Mouse (Mus musculus): ENCODE results near the gene Smarcal1. TPM values are rescaled to one million over a fixed set of nuclear protein-coding genes. Genes with fewer than 3 reads are reported as not detected.

The Smarcal1 gene
- polyA plus RNA-seq, 1 experiment = 6.5 TPM

- Histone ChIP-seq H3K9me3 (no peaks in the 10 kb centered on the region), H3K27me3 (replicated peaks) (no peaks in the 10 kb centered on the region), H3K36me3 (replicated peaks; ENCODE audit: low read length) (peaks cover 93% of the 10 kb centered on the region), H3K4me1 (no peaks in the 10 kb centered on the region), H3K4me3 (replicated peaks) (no peak overlapping the region)
- TF ChIP-seq FLI1 (IDR thresholded peaks at IDR 0.05; ENCODE audit: low read length) (no peak), GATA1 (IDR thresholded peaks at IDR 0.05; ENCODE audit: borderline replicate concordance, low read length) (no peak)
Observed at GRCm38 (mm10) chr1:72602186-72602585, 19.1 kb downstream of the Smarcal1 start.

DNA sequence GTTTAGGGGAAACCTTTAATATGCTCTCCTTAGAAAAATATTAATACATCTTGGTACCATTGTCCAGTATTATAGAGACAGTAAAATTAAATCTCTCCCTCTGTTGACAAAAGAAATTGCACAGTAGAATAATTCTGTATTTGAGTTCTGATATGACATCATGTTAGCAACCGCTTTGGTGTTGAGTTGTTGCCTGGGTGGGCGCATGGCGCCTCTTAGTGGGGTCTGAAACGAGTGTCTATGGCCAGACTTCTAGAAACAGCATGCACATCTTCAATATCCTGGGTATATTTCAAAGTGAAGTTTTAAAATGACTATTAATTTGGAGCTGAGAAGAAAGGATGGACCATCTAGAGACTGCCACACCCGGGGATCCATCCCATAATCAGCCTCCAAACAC, 19.8 kb downstream of the Smarcal1 start:
- H3K36me3 ChIP-seq (replicated peaks; ENCODE audit: low read length) = peaks cover 93% of the 10 kb centered on the region
- H3K4me1 ChIP-seq = no peaks in the 10 kb centered on the region
- TF ChIP-seq FLI1 (IDR thresholded peaks at IDR 0.05; ENCODE audit: low read length) = no peak
- H3K27me3 ChIP-seq (replicated peaks) = no peaks in the 10 kb centered on the region
- H3K9me3 ChIP-seq = no peaks in the 10 kb centered on the region
- no peak overlapping the region for H3K4me3 ChIP-seq (replicated peaks)

GRCm38 (mm10) chr1:72606186-72606673, 23.2 kb downstream of the Smarcal1 start:
- H3K4me1 ChIP-seq = peaks cover 11% of the 10 kb centered on the region
- no peak overlapping the region for H3K4me3 ChIP-seq (replicated peaks)
- peaks cover 91% of the 10 kb centered on the region for H3K36me3 ChIP-seq (replicated peaks; ENCODE audit: low read length)
- no peaks in the 10 kb centered on the region for H3K27me3 ChIP-seq (replicated peaks)
- no peaks in the 10 kb centered on the region for H3K9me3 ChIP-seq
- TF ChIP-seq FLI1 (IDR thresholded peaks at IDR 0.05; ENCODE audit: low read length) (no peak), GATA1 (IDR thresholded peaks at IDR 0.05; ENCODE audit: borderline replicate concordance, low read length) (no peak)

DNA sequence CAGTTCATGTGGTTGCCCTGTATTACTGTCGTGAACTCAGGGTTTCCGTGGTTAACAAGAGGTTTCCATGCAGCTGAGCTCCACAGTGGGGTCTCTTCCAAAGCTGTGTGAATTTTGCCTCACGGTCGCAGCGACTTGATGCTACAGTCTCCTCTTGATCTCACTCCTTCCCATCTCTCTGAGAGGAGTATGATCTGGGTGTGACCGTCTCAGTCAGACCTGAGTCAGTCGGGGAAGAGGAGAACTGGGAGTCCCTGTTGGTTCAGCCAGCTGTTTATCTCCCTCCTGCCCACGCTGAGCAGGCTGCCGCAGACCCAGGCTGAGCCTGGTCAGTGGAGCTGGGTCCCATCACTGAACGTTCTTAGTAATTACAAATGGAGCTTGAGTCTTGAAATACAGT, 26.1 kb downstream of the Smarcal1 start:
- Histone ChIP-seq H3K4me1 (peaks cover 28% of the 10 kb centered on the region), H3K9me3 (no peaks in the 10 kb centered on the region), H3K4me3 (replicated peaks) (no peak overlapping the region), H3K36me3 (replicated peaks; ENCODE audit: low read length) (peaks cover 96% of the 10 kb centered on the region), H3K27me3 (replicated peaks) (no peaks in the 10 kb centered on the region)
- no peak for TF ChIP-seq GATA1 (IDR thresholded peaks at IDR 0.05; ENCODE audit: borderline replicate concordance, low read length)
- no peak for TF ChIP-seq FLI1 (IDR thresholded peaks at IDR 0.05; ENCODE audit: low read length)

GRCm38 (mm10) chr1:72609887-72610877, 27.1 kb downstream of the Smarcal1 start:
- Histone ChIP-seq H3K4me3 (replicated peaks) (no peak overlapping the region), H3K36me3 (replicated peaks; ENCODE audit: low read length) (peaks cover 97% of the 10 kb centered on the region), H3K27me3 (replicated peaks) (no peaks in the 10 kb centered on the region), H3K4me1 (peaks cover 28% of the 10 kb centered on the region), H3K9me3 (no peaks in the 10 kb centered on the region)
- TF ChIP-seq GATA1 (IDR thresholded peaks at IDR 0.05; ENCODE audit: borderline replicate concordance, low read length) = no peak
- TF ChIP-seq FLI1 (IDR thresholded peaks at IDR 0.05; ENCODE audit: low read length) = no peak

DNA sequence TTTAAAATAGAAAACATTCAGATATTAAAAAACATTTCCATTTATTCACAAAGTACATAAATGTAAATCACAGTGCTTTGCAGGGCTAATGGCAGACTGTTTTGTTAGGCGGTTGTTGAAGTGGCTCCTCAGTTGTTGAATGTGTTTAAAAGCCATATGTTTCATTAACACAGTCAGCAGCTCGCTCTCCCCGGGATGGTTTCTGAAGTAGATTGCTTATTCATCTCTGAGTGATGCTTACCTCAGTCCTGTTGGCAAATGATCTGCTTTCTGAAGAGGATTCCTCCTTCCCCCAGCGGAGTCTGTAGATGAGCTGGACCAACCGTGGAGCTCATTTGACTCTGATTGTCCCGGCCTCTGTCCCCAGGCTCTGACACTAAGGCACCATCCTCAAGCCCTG, 29.1 kb downstream of the Smarcal1 start:
- no peaks in the 10 kb centered on the region for H3K27me3 ChIP-seq (replicated peaks)
- TF ChIP-seq FLI1 (IDR thresholded peaks at IDR 0.05; ENCODE audit: low read length) (no peak), GATA1 (IDR thresholded peaks at IDR 0.05; ENCODE audit: borderline replicate concordance, low read length) (no peak)
- peaks cover 97% of the 10 kb centered on the region for H3K36me3 ChIP-seq (replicated peaks; ENCODE audit: low read length)
- H3K4me3 ChIP-seq (replicated peaks) = no peak overlapping the region
- no peaks in the 10 kb centered on the region for H3K9me3 ChIP-seq
- peaks cover 28% of the 10 kb centered on the region for H3K4me1 ChIP-seq

- Histone ChIP-seq H3K36me3 (replicated peaks; ENCODE audit: low read length) (peaks cover 37% of the 10 kb centered on the region), H3K27me3 (replicated peaks) (peaks cover 2% of the 10 kb centered on the region), H3K4me1 (no peaks in the 10 kb centered on the region), H3K9me3 (peaks cover 4% of the 10 kb centered on the region; the same call in 1 of the 2 replicates), H3K4me3 (replicated peaks) (no peak overlapping the region)
- no peak for TF ChIP-seq FLI1 (IDR thresholded peaks at IDR 0.05; ENCODE audit: low read length)
- TF ChIP-seq GATA1 (IDR thresholded peaks at IDR 0.05; ENCODE audit: borderline replicate concordance, low read length) = no peak
Observed at GRCm38 (mm10) chr1:72635221-72635620, 52.2 kb downstream of the Smarcal1 start.

- Histone ChIP-seq H3K36me3 (replicated peaks; ENCODE audit: low read length) (no peaks in the 10 kb centered on the region), H3K4me1 (no peaks in the 10 kb centered on the region), H3K9me3 (peaks cover 13% of the 10 kb centered on the region), H3K4me3 (replicated peaks) (no peak overlapping the region), H3K27me3 (replicated peaks) (peaks cover 4% of the 10 kb centered on the region)
- TF ChIP-seq GATA1 (IDR thresholded peaks at IDR 0.05; ENCODE audit: borderline replicate concordance, low read length) (no peak), FLI1 (IDR thresholded peaks at IDR 0.05; ENCODE audit: low read length) (no peak)
Observed at GRCm38 (mm10) chr1:72640658-72641410, 57.8 kb downstream of the Smarcal1 start.

DNA sequence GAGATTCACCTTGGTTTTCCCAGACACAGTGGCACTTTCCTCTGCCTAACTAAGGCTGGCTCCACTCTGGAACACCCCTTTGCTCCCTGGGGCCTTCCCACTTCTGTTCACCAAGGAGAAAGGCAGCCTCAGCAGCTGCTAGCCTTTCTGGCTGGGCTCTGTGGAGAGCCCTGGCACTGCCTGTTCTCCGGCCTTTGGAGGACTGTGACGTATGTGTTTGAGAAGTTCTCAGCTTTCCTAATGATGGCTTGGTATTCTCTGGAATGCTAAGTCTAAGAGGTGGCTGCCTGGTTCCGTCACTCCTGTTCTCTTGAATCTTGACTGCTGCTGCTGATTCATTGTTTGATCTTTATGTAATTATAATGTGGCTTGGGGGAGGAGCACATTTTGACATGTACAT, 90.0 kb downstream of the Smarcal1 start:
- no peak for TF ChIP-seq GATA1 (IDR thresholded peaks at IDR 0.05; ENCODE audit: borderline replicate concordance, low read length)
- no peak for TF ChIP-seq FLI1 (IDR thresholded peaks at IDR 0.05; ENCODE audit: low read length)
- Histone ChIP-seq H3K4me1 (no peaks in the 10 kb centered on the region), H3K4me3 (replicated peaks) (no peak overlapping the region), H3K27me3 (replicated peaks) (no peaks in the 10 kb centered on the region), H3K9me3 (no peaks in the 10 kb centered on the region), H3K36me3 (replicated peaks; ENCODE audit: low read length) (no peaks in the 10 kb centered on the region)

Other genes starting within 250 kb of the Smarcal1 start
- 0.07 and 0.48 TPM in 2 replicates for gene March4, start 46.3 kb upstream of the Smarcal1 start, polyA plus RNA-seq (2012; ENCODE audit: insufficient read depth, low replicate concordance)
- gene Ankar, start 117.3 kb downstream of the Smarcal1 start, polyA plus RNA-seq (2012; ENCODE audit: insufficient read depth, low replicate concordance) = not detected in 2 replicates
- 26.2 and 185 TPM in 2 replicates for gene Rpl37a, start 128.0 kb downstream of the Smarcal1 start, polyA plus RNA-seq (2012; ENCODE audit: insufficient read depth, low replicate concordance)
- gene Igfbp2, start 241.3 kb downstream of the Smarcal1 start, polyA plus RNA-seq (2012; ENCODE audit: insufficient read depth, low replicate concordance) = not detected in 2 replicates